Mouse (Mus musculus) spleen, embryonic (tissue): ENCODE data around the gene Tcte3.
"Not testable (repeated sequence)": the region's sequence is repeated elsewhere in the genome, so short reads cannot be mapped to it uniquely, and the experiment has no call there.

Source experiments
- CTCF ChIA-PET: fragments of 350-600 bp; sonication (Branson Sonifier 250); formaldehyde crosslinking; loops from one replicate; lab custom pipeline; 2022; lab: Charles Lee

The Tcte3 gene

GRCm38 (mm10) chr17:15041175-15041729 lies at the start of gene Tcte3, which contains the start of the genes Ermard and Gm3448:
Gene Tcte3, minus strand, starts transcription at chr17:15041488.
Gene Ermard, plus strand, starts transcription at chr17:15041208.
Gene Gm3448, minus strand, starts transcription at chr17:15041537.
- CTCF ChIA-PET: not testable (repeated sequence)

GRCm38 (mm10) chr17:15088591-15089001 lies 47.3 kb upstream of the Tcte3 start:
- CTCF ChIA-PET: no interaction called here

GRCm38 (mm10) chr17:15088166-15088565 lies 46.9 kb upstream of the Tcte3 start:
- CTCF ChIA-PET: no interaction called here

- CTCF ChIA-PET: no interaction called here
Observed at GRCm38 (mm10) chr17:15085006-15085405, 43.7 kb upstream of the Tcte3 start.

GRCm38 (mm10) chr17:15084226-15084848 lies 43.0 kb upstream of the Tcte3 start:
- CTCF ChIA-PET: no interaction called here

GRCm38 (mm10) chr17:15077536-15077935 lies 36.2 kb upstream of the Tcte3 start:
- CTCF ChIA-PET: no interaction called here

GRCm38 (mm10) chr17:15075033-15075432 lies 33.7 kb upstream of the Tcte3 start:
- CTCF ChIA-PET: no interaction called here

GRCm38 (mm10) chr17:15072211-15072610 lies 30.9 kb upstream of the Tcte3 start:
- CTCF ChIA-PET: no interaction called here

GRCm38 (mm10) chr17:15069124-15069523 lies 27.8 kb upstream of the Tcte3 start:
- CTCF ChIA-PET: no interaction called here

- CTCF ChIA-PET: no interaction called here
Observed at GRCm38 (mm10) chr17:15068040-15068792, 26.9 kb upstream of the Tcte3 start.

- CTCF ChIA-PET: no interaction called here
Observed at GRCm38 (mm10) chr17:15066911-15067310, 25.6 kb upstream of the Tcte3 start.

- CTCF ChIA-PET: no interaction called here
Observed at GRCm38 (mm10) chr17:15066066-15066465, 24.8 kb upstream of the Tcte3 start.

GRCm38 (mm10) chr17:15065391-15066024 lies 24.2 kb upstream of the Tcte3 start:
- CTCF ChIA-PET: no interaction called here

- CTCF ChIA-PET: no interaction called here
Observed at GRCm38 (mm10) chr17:15060356-15060755, 19.1 kb upstream of the Tcte3 start.

GRCm38 (mm10) chr17:15059646-15060045 lies 18.4 kb upstream of the Tcte3 start:
- CTCF ChIA-PET: no interaction called here

GRCm38 (mm10) chr17:15058161-15058591 lies 16.9 kb upstream of the Tcte3 start:
- CTCF ChIA-PET: no interaction called here

- CTCF ChIA-PET: no interaction called here
Observed at GRCm38 (mm10) chr17:15055925-15056324, 14.6 kb upstream of the Tcte3 start.

- CTCF ChIA-PET: not testable (repeated sequence)
Observed at GRCm38 (mm10) chr17:15053829-15054200, 12.5 kb upstream of the Tcte3 start.

- CTCF ChIA-PET: not testable (repeated sequence)
Observed at GRCm38 (mm10) chr17:15053183-15053828, 12.0 kb upstream of the Tcte3 start.

- CTCF ChIA-PET: not testable (repeated sequence)
Observed at GRCm38 (mm10) chr17:15052766-15053165, 11.5 kb upstream of the Tcte3 start.

GRCm38 (mm10) chr17:15050338-15050737 lies 9.1 kb upstream of the Tcte3 start:
- CTCF ChIA-PET: not testable (repeated sequence)

GRCm38 (mm10) chr17:15040455-15040854 lies 833 bp downstream of the Tcte3 start:
- CTCF ChIA-PET: not testable (repeated sequence)
